Mouse (Mus musculus) cortical plate, adult 2 months (tissue): Measurements from ENCODE around the gene Lsm2.

Experiments
- CTCF ChIP-seq: fragments of 200-500 bp; IDR thresholded peaks from 2 replicates; pipeline ENCODE4 v1.5.1; 2011; ENCODE audit warnings: mild to moderate bottlenecking, control low read depth, low read length; ENCODE audit not compliant: insufficient read depth; ENCODE audit errors: extremely low read depth
- POLR2A ChIP-seq: fragments of 200-500 bp; IDR thresholded peaks from 2 replicates; pipeline ENCODE4 v1.6.1; 2011; ENCODE audit warnings: mild to moderate bottlenecking, low read length, control low read depth; ENCODE audit not compliant: insufficient read depth; ENCODE audit errors: extremely low read depth

DNA sequence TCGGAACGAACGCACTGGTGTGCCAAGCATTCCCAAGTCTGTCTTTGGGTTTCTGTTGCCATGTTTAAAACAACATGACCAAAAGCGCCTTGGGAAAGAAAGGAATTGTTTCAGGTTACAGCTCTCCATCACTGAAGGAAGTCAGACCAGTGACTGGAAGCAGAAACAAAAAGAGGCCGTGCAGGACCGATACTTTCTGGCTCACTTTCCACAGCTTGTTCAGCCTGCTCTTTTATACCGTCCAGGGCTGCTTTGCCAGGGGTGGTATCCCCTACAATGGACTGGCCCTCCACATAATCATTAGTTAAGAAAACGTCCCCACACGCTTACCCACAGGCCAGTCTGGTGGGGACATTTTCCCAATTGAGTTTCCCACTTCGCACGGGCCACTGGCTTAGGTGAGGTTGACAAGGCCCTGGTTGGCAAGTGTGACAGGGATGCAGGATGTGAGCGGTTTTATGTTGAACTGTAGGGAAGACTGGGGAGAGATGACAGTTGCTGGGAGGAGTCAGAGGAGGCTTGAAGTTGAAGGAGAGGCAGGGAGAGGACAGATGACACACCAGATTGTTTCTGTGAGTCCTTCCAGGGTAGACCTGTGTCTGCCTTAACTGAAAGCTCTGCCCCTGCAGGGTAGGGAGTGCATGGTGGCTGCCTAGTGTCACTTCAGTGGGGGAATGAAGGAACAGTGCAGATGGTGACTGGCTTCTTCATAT is 20.6 kb downstream of the Lsm2 start:
- TF ChIP-seq POLR2A = no peak
- TF ChIP-seq CTCF = no peak
